Mouse (Mus musculus): ENCODE measurements at regions not wholly inside any gene's neighbourhood (a gene's known extent, or its start where the extent isn't known, plus 50 kb on each side); places are given as distances from the start of the nearest gene placed in this dataset.

- TF ChIP-seq EP300 (IDR thresholded peaks at IDR 0.05; ENCODE audit: low read depth) (no peak), CTCF (IDR thresholded peaks at IDR 0.05; ENCODE audit: low read depth) (peak; percentile 59)
These were observed 662.5 kb upstream of the Nrsn1 start for GRCm38 (mm10) chr13:25932810-25933209.
